Mouse (Mus musculus) heart, adult 11 months (tissue): ENCODE data around the gene Treml4.

Experiments
- DNase-seq: peaks from one replicate; pipeline ENCODE4 v3.0.0; 2022

Treml4 gene

GRCm38 (mm10) chr17:48274885-48275284 lies 10.8 kb downstream of the Treml4 start:
- peak; percentile 92 for DNase-seq

GRCm38 (mm10) chr17:48275736-48276135 lies 11.6 kb downstream of the Treml4 start:
- DNase-seq = no peak

DNA sequence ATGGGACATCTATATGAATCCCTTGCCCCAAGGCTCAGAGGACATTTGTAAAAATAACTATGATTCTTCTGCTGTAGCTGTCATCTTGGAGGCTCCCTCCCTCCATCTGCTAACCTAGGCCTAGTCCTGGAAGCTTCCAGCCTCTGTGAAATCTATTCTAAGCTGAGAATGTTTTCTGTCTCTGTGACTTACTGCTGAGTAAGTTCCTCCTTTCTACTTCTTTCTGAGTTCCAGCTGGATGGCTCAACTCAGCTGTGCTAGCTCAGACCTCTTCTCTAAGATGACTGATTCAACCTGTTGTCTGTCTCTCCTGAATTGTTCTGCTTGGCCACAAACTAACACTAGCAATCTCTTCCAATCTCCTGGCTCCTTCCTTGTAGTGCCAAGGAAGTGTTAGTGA lies 14.3 kb downstream of the Treml4 start:
- no peak for DNase-seq

GRCm38 (mm10) chr17:48279002-48279401 lies 14.9 kb downstream of the Treml4 start:
- DNase-seq = no peak

DNA sequence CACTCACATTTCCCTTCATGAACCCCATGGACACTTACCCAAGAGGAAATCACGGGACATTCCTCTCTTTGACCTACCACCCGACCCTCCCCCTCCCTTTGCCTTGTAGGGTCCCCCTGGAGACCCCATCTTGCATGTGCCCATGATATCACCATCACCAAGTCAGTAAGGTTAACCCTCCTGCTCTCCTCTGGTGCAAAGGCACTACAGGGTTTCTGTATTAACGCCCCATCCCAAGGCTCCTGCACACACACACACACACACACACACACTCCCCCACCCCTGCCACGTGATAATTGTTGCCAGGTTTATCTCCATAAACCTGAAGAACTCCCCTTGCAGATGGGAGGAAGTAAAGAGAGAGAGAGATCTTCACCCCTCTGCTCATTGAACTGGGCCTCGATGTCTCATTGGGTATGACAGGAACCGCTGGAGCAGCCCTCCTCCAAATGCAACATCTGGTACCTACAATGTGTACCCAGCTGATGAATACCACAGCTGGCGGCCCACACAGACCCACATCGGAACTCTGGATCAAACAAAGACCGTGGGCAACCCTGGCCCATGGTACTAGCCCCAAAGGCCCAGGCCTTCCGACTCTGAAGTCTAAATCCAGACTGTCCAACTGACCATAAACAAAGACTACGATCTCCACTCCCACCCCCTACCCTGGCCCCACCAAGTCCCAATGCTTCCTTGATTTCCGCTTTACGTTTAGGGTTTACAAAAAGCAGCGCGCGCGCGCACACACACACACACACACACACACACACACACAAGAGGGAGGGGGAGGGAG lies 17.0 kb downstream of the Treml4 start:
- no peak for DNase-seq

DNA sequence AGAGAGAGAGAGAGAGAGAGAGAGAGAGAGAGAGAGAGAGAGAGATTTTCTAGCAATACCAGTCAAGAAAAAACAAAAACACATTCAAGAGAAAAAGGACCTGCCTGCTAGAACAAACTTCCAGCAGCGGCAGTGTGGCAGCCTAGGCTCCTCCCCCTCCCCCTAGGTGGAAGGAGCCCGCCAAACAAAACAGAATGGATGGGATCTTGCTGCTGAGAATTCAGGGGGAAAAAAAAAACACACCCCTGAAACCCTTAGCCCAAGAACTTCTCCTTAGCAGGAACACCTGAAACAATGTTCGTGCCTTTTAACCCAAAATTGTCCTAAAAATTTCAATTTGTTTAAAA lies 17.6 kb downstream of the Treml4 start:
- no peak for DNase-seq

DNA sequence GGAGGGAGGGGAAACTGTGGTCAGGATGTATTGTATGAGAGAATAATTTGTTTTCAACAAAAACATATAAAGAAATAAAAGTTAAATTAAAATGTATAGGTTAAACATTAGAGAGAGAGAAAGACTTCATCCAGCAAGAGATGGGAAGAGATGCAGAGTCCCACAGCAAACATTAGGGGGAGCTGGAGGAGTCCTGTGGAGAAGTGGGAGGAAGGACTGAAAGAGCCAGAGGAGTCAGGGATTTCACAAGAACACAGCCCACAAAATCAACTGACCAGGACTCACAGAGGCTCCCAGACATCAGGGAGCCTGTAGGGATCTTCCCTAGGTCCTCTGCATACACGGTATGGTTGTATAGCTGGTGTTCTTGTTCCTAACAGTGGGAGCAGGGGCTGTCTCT lies 22.7 kb downstream of the Treml4 start:
- no peak for DNase-seq

DNA sequence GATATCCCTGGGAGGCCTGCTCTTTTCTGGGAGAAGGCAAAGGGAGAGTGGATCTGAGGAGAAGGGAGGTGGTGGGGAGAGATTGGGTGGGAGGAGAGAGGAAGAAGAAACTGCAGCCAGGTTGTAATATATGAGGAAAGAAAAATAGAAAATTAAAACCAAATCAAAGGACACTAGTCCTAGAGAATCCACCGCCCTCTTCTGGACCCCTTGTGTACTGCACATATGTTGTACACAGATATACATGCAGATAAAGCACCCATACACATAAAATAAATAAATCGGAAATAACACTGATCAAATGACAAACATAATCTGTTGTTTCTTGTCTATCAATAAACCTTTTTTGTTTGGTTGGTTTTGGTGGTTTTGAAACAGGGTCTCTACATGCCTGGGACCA lies 23.2 kb downstream of the Treml4 start:
- no peak for DNase-seq

- peak; percentile 76 for DNase-seq
Observed at GRCm38 (mm10) chr17:48293500-48294194, 29.6 kb downstream of the Treml4 start.

GRCm38 (mm10) chr17:48299203-48299602 lies 35.1 kb downstream of the Treml4 start, which contains the start of gene Treml2:
Gene Treml2 (plus strand): TSS chr17:48299498.
- peak; percentile 76 for DNase-seq

- no peak for DNase-seq
Observed at GRCm38 (mm10) chr17:48299756-48300155, 35.7 kb downstream of the Treml4 start.

DNA sequence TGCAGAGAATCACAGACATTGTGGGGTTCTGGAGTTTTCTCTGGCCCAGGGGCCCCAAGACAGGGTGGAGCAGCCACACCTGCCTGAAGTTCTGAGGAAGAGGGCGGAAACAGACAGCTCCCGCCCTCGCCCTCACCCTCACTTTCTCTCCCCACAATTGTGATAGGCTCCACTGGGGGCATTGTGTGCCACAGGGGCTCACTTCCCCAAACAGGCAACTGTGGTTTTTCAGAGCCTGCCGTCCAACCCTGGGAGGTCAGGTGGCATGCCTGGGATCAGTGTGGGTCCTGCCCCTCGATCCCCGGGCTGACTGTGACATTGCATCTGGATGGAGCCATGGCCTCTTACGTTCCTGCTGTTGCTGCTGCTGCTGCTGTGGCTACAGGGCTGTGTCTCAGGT lies 36.1 kb downstream of the Treml4 start:
- peak; percentile 93 for DNase-seq

- peak; percentile 84 for DNase-seq
Observed at GRCm38 (mm10) chr17:48300861-48301260, 36.8 kb downstream of the Treml4 start.

DNA sequence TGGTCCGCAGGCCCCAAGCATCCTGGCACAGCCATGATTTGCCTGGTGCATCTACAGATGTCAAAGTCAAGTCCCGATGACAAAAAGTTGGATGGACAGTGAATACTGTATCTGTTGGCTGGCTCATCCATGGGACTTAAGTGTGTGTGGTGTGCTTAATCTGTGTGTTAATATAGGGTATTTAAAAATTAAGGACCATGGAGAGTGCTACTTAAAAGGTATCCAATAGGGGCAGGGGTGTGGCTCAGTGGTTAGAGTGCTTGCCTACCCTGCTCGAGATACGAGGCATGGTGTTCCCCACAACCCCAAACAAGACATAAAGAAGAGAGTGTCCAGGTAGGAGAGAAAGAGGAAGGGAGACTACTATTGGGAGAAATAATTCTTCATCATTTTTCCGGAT lies 37.7 kb downstream of the Treml4 start:
- DNase-seq = peak; percentile 52

- DNase-seq = no peak
Observed at GRCm38 (mm10) chr17:48312124-48312523, 48.0 kb downstream of the Treml4 start.

- DNase-seq = peak; percentile 90
Observed at GRCm38 (mm10) chr17:48315905-48316579, 51.9 kb downstream of the Treml4 start, which contains the start of gene B430306N03Rik. Gene B430306N03Rik (plus strand): TSS chr17:48316141.

GRCm38 (mm10) chr17:48318686-48319085 lies 54.6 kb downstream of the Treml4 start:
- DNase-seq = no peak

DNA sequence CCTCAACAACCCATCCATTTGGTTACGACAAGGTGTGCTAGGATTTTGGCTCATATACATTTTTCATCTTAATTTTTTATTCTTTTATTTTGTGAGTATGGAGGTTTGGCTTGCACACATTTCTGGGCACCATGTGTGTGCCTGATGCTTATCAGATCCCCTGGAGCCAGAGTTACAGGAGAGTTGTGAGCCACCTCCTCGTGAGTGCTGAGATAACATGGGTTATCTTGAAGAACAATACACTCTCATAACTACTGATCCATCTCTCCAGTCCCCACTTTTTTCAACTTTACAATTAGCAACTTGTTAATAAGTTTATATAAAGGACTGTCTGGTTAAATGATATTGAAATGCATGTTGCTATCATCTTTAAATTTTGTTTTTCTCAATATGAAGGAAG lies 57.2 kb downstream of the Treml4 start:
- peak; percentile 17 for DNase-seq

DNA sequence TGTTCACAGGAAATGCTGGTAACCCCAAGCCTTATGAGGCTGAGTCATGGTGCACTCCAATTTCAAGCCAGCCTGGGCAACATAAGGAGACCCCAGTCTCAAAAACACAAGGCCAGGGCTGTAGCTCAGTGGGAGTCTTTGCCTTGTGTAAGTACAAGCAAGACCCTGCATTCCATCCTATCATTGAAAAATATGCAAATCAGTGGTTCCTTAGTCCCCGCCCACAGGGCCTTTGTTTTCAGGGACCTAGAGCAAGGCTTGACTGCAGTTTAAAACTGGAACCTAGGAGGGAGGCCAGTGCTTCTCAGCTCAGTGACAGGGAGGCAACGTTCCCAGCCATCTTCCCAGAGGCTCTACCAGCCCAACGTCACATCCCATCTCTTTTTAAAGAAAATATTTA lies 59.1 kb downstream of the Treml4 start:
- no peak for DNase-seq

DNA sequence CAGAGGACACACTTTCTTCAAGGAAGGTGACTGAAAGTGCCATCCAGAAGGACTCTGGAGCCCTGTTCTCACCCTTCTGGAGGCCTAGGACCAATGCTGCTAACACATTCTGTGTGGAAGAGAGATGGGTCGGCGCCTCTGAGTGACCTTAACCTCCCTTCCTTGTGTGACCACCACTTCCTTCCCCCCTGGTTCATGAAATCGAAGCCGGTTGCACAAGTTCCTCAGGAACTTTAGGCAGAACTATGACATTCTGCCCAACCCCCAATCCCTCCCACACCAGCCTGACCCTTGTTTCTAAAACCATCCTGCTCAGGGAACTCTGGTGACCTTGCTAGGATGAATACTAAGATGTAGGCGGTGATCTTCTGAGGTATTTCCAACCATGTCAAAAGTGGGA lies 60.2 kb downstream of the Treml4 start:
- DNase-seq = peak; percentile 92
